Mouse (Mus musculus): ENCODE data around the gene Atp8b4. TPM values are rescaled to one million over a fixed set of nuclear protein-coding genes. Genes with fewer than 3 reads are reported as not detected.

Atp8b4 gene
- polyA plus RNA-seq, 1 experiment from 2014 or later = 0.09 TPM

- Histone ChIP-seq H3K4me2 (ENCODE audit: low read depth) (no peak overlapping the region), H3K9me3 (ENCODE audit: control insufficient read depth, low read length) (no peaks in the 10 kb centered on the region), H3K9ac (ENCODE audit: low read length) (no peak overlapping the region), H3K27me3 (ENCODE audit: control insufficient read depth, insufficient read depth, low read length) (no peaks in the 10 kb centered on the region), H3K4me3 (ENCODE audit: low read depth, low read length) (no peak overlapping the region), H3K4me1 (ENCODE audit: control insufficient read depth, insufficient read depth, low read length) (no peaks in the 10 kb centered on the region), H3K36me3 (ENCODE audit: control insufficient read depth, insufficient read depth, low read length) (no peaks in the 10 kb centered on the region), H3K27ac (ENCODE audit: low read depth, low read length) (no peak overlapping the region)
- WGBS = 92% methylated on average over 2 of the region's 2 CpGs
- DNase-seq (ENCODE audit: low spot score) (no peak), ATAC-seq (ENCODE audit: insufficient read depth, low FRiP score, low TSS enrichment) (no peak)
Observed at GRCm38 (mm10) chr2:126355259-126355658, 145.2 kb downstream of the Atp8b4 start.

DNA sequence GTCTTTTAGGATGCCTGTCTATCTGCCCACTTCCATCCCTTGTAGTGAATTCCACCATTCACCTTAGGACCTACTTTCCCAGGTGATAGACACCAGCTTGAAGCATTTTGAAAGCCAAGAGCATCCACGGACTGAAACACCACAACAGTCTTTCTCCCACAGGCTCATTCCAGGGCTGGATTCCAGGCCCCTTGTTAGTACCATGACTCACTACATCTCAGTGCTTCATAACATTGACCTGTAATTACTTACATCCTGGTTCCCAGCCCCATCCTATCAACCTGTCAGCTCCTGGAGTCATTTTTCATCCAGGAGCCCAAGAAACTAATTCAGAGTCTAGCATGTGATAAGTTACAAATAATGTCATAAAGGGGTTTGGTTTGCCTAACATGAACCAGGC is 148.7 kb downstream of the Atp8b4 start:
- H3K4me3 ChIP-seq (ENCODE audit: low read depth, low read length) = no peak overlapping the region
- H3K36me3 ChIP-seq (ENCODE audit: control insufficient read depth, insufficient read depth, low read length) = no peaks in the 10 kb centered on the region

GRCm38 (mm10) chr2:126343026-126343593 is 157.4 kb downstream of the Atp8b4 start:
- ATAC-seq (ENCODE audit: insufficient read depth, low FRiP score, low TSS enrichment) (no peak), DNase-seq (ENCODE audit: low spot score) (no peak)
- H3K9me3 ChIP-seq (ENCODE audit: control insufficient read depth, low read length) = no peaks in the 10 kb centered on the region
- H3K36me3 ChIP-seq (ENCODE audit: control insufficient read depth, insufficient read depth, low read length) = no peaks in the 10 kb centered on the region
- WGBS = 83% methylated on average over 3 of the region's 3 CpGs
- no peak overlapping the region for H3K4me2 ChIP-seq (ENCODE audit: low read depth)
- H3K27me3 ChIP-seq (ENCODE audit: control insufficient read depth, insufficient read depth, low read length) = no peaks in the 10 kb centered on the region
- no peaks in the 10 kb centered on the region for H3K4me1 ChIP-seq (ENCODE audit: control insufficient read depth, insufficient read depth, low read length)
- no peak overlapping the region for H3K9ac ChIP-seq (ENCODE audit: low read length)
- no peak overlapping the region for H3K4me3 ChIP-seq (ENCODE audit: low read depth, low read length)
- no peak overlapping the region for H3K27ac ChIP-seq (ENCODE audit: low read depth, low read length)

More for the DNA sequence above, 148.7 kb downstream of the Atp8b4 start:
- no peak for ATAC-seq (ENCODE audit: insufficient read depth, low FRiP score, low TSS enrichment)
- no peak overlapping the region for H3K27ac ChIP-seq (ENCODE audit: low read depth, low read length)
- no peaks in the 10 kb centered on the region for H3K4me1 ChIP-seq (ENCODE audit: control insufficient read depth, insufficient read depth, low read length)
- no peak overlapping the region for H3K9ac ChIP-seq (ENCODE audit: low read length)
- no peaks in the 10 kb centered on the region for H3K27me3 ChIP-seq (ENCODE audit: control insufficient read depth, insufficient read depth, low read length)
- H3K9me3 ChIP-seq (ENCODE audit: control insufficient read depth, low read length) = no peaks in the 10 kb centered on the region
- H3K4me2 ChIP-seq (ENCODE audit: low read depth) = no peak overlapping the region
- no peak for DNase-seq (ENCODE audit: low spot score)
- WGBS = 83% methylated on average over 1 of the region's 1 CpGs

- Histone ChIP-seq H3K27me3 (ENCODE audit: control insufficient read depth, insufficient read depth, low read length) (no peaks in the 10 kb centered on the region), H3K4me1 (ENCODE audit: control insufficient read depth, insufficient read depth, low read length) (no peaks in the 10 kb centered on the region), H3K4me3 (ENCODE audit: low read depth, low read length) (no peak overlapping the region), H3K9me3 (ENCODE audit: control insufficient read depth, low read length) (no peaks in the 10 kb centered on the region), H3K36me3 (ENCODE audit: control insufficient read depth, insufficient read depth, low read length) (no peaks in the 10 kb centered on the region), H3K4me2 (ENCODE audit: low read depth) (no peak overlapping the region), H3K9ac (ENCODE audit: low read length) (no peak overlapping the region), H3K27ac (ENCODE audit: low read depth, low read length) (no peak overlapping the region)
- DNase-seq (ENCODE audit: low spot score) = no peak
- 85% methylated on average over 8 of the region's 8 CpGs for WGBS
- ATAC-seq (ENCODE audit: insufficient read depth, low FRiP score, low TSS enrichment) = no peak
Observed at GRCm38 (mm10) chr2:126341521-126341920, 159.0 kb downstream of the Atp8b4 start.

DNA sequence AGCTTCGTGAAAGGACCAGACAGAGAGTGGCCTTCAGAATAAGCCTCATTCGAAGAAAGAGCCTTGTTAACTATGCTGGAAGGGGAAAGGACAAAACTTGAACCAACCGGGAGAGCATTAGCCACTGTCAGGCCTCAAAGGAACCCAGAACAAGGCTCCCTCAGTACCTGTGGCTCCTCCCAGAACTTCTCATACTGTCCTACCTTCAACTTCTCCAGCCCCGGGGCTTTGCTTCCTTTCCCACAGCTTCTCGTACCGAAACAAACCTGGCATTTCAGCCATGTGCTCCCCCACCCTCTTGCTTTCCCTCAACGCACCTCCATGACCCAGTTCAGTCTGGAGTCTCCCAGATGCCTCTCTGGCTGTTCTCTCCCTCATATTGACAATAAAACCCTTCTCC is 160.3 kb downstream of the Atp8b4 start:
- Histone ChIP-seq H3K4me1 (ENCODE audit: control insufficient read depth, insufficient read depth, low read length) (no peaks in the 10 kb centered on the region), H3K36me3 (ENCODE audit: control insufficient read depth, insufficient read depth, low read length) (no peaks in the 10 kb centered on the region), H3K9me3 (ENCODE audit: control insufficient read depth, low read length) (no peaks in the 10 kb centered on the region), H3K4me2 (ENCODE audit: low read depth) (no peak overlapping the region), H3K27ac (ENCODE audit: low read depth, low read length) (no peak overlapping the region), H3K4me3 (ENCODE audit: low read depth, low read length) (no peak overlapping the region), H3K9ac (ENCODE audit: low read length) (no peak overlapping the region), H3K27me3 (ENCODE audit: control insufficient read depth, insufficient read depth, low read length) (no peaks in the 10 kb centered on the region)
- WGBS = 87% methylated on average over 7 of the region's 7 CpGs
- ATAC-seq (ENCODE audit: insufficient read depth, low FRiP score, low TSS enrichment) (no peak), DNase-seq (ENCODE audit: low spot score) (no peak)

DNA sequence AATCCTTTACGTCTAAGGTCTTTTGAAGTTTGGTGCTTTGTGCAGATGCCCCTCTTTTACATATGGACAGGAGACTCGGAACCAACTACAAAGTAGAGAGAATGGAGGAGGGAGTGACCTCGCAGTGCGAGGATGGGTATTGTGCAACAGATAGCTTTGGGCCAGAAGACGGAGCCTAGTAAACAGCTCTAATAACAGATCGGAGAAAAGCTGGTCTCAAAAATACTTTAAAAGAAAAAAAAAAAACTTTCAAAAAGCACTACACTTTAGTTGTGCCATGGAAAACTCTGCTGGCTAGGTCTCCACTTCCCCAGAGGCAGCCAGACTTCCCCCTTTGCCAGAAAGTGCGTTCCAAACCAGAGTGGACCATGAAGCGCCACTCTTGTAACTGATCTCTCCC is 161.0 kb downstream of the Atp8b4 start:
- ATAC-seq (ENCODE audit: insufficient read depth, low FRiP score, low TSS enrichment) = no peak
- no peak for DNase-seq (ENCODE audit: low spot score)
- Histone ChIP-seq H3K4me3 (ENCODE audit: low read depth, low read length) (no peak overlapping the region), H3K9me3 (ENCODE audit: control insufficient read depth, low read length) (no peaks in the 10 kb centered on the region), H3K4me1 (ENCODE audit: control insufficient read depth, insufficient read depth, low read length) (no peaks in the 10 kb centered on the region), H3K36me3 (ENCODE audit: control insufficient read depth, insufficient read depth, low read length) (no peaks in the 10 kb centered on the region), H3K27ac (ENCODE audit: low read depth, low read length) (no peak overlapping the region), H3K27me3 (ENCODE audit: control insufficient read depth, insufficient read depth, low read length) (no peaks in the 10 kb centered on the region), H3K9ac (ENCODE audit: low read length) (no peak overlapping the region), H3K4me2 (ENCODE audit: low read depth) (no peak overlapping the region)
- WGBS = 79% methylated on average over 8 of the region's 8 CpGs

- ATAC-seq (ENCODE audit: insufficient read depth, low FRiP score, low TSS enrichment) = no peak
- 76% methylated on average over 5 of the region's 5 CpGs for WGBS
Observed at GRCm38 (mm10) chr2:126337143-126337542, 163.3 kb downstream of the Atp8b4 start.

DNA sequence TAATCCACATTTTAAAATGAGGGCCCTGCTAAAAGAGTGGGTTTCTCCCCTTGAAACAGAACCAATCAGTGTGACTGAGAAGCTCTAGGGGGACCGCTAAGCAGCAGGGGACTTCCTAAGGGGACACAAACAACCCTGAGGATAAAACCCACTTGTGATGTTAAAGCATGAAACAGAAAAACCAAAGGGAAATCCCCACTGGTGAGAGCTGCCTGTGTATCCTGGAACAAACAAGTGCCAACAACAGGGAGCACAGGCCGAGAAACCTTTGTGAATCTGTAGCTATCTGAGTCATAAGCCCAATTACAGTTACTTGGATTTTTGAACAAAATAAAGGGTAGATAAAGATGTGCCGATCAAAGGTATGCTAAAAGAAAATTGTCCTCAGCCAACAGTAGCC is 168.7 kb downstream of the Atp8b4 start:
- Histone ChIP-seq H3K4me3 (ENCODE audit: low read depth, low read length) (no peak overlapping the region), H3K9me3 (ENCODE audit: control insufficient read depth, low read length) (no peaks in the 10 kb centered on the region), H3K9ac (ENCODE audit: low read length) (no peak overlapping the region), H3K27ac (ENCODE audit: low read depth, low read length) (no peak overlapping the region), H3K36me3 (ENCODE audit: control insufficient read depth, insufficient read depth, low read length) (no peaks in the 10 kb centered on the region), H3K4me2 (ENCODE audit: low read depth) (no peak overlapping the region), H3K27me3 (ENCODE audit: control insufficient read depth, insufficient read depth, low read length) (no peaks in the 10 kb centered on the region), H3K4me1 (ENCODE audit: control insufficient read depth, insufficient read depth, low read length) (no peaks in the 10 kb centered on the region)
- 83% methylated on average over 3 of the region's 3 CpGs for WGBS
- ATAC-seq (ENCODE audit: insufficient read depth, low FRiP score, low TSS enrichment) = no peak
- no peak for DNase-seq (ENCODE audit: low spot score)

More at GRCm38 (mm10) chr2:126337143-126337542, 163.3 kb downstream of the Atp8b4 start:
- no peaks in the 10 kb centered on the region for H3K9me3 ChIP-seq (ENCODE audit: control insufficient read depth, low read length)
- H3K27ac ChIP-seq (ENCODE audit: low read depth, low read length) = no peak overlapping the region
- H3K27me3 ChIP-seq (ENCODE audit: control insufficient read depth, insufficient read depth, low read length) = no peaks in the 10 kb centered on the region
- no peak overlapping the region for H3K4me2 ChIP-seq (ENCODE audit: low read depth)
- H3K4me1 ChIP-seq (ENCODE audit: control insufficient read depth, insufficient read depth, low read length) = no peaks in the 10 kb centered on the region
- no peaks in the 10 kb centered on the region for H3K36me3 ChIP-seq (ENCODE audit: control insufficient read depth, insufficient read depth, low read length)
- no peak overlapping the region for H3K4me3 ChIP-seq (ENCODE audit: low read depth, low read length)
- H3K9ac ChIP-seq (ENCODE audit: low read length) = no peak overlapping the region
- DNase-seq (ENCODE audit: low spot score) = no peak

DNA sequence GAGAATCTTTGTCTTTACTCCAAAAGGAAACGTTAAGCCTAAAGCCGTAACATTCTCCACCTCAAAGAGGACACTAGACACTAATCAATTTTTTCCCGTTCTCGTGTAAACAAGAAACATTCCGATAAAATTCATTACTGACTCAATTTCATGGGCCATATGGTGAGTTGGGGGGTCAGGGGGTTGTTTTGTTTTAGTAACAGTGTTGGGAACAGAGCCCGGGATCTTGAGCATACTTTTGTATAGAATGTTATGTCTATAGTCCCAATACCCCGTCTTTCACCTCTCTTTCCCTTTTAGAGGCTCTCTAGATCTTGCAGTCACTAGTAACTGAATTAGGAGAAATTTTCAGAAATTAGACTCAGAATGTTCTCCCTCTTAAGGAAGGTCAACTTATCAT is 177.3 kb downstream of the Atp8b4 start:
- no peaks in the 10 kb centered on the region for H3K27me3 ChIP-seq (ENCODE audit: control insufficient read depth, insufficient read depth, low read length)
- no peak for DNase-seq (ENCODE audit: low spot score)
- no peak overlapping the region for H3K4me3 ChIP-seq (ENCODE audit: low read depth, low read length)
- no peaks in the 10 kb centered on the region for H3K36me3 ChIP-seq (ENCODE audit: control insufficient read depth, insufficient read depth, low read length)
- ATAC-seq (ENCODE audit: insufficient read depth, low FRiP score, low TSS enrichment) = no peak
- H3K9ac ChIP-seq (ENCODE audit: low read length) = no peak overlapping the region
- H3K4me1 ChIP-seq (ENCODE audit: control insufficient read depth, insufficient read depth, low read length) = no peaks in the 10 kb centered on the region
- no peak overlapping the region for H3K27ac ChIP-seq (ENCODE audit: low read depth, low read length)
- no peaks in the 10 kb centered on the region for H3K9me3 ChIP-seq (ENCODE audit: control insufficient read depth, low read length)
- H3K4me2 ChIP-seq (ENCODE audit: low read depth) = no peak overlapping the region
- WGBS = 84% methylated on average over 7 of the region's 7 CpGs
